ENCODE assay signal across 8 mouse cellular contexts in the genomic region with DNA sequence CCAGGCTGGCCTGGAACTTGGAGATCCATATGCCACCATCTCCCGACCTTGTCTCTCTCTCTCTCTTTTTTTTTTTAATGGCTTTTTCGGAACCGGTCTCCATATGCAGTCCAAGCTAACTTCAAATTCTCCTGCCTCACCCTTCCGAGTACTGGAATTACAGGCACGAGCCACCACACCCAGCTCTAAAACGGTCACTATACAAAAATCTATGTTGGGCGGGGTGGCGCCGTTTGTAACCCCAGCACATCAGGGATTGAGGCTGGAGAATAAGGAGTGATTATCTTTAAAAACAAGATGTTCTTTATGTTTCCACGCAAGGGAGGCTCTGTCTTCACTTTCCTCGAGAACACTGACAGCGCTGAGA. TPM values are rescaled to one million over a fixed set of nuclear protein-coding genes. Genes with fewer than 3 reads are reported as not detected.
DNase-seq lines count a peak whose midpoint lies in the region; ATAC-seq and TF ChIP-seq lines count a peak whose summit lies in the region.

No protein-coding gene starts in this region.

- H3K9me3 ChIP-seq in heart, embryonic 11.5 days (replicated peaks; ENCODE audit: control insufficient read depth, low read length): no peaks in the 10 kb centered on the region
- no peaks in the 10 kb centered on the region for H3K9me3 ChIP-seq in ES-Bruce4 (replicated peaks; ENCODE audit: control insufficient read depth, insufficient read depth, low read length, poor library complexity, severe bottlenecking)
- no peaks in the 10 kb centered on the region for H3K9me3 ChIP-seq in forebrain, postnatal 0 days (ENCODE audit: low read length)

- H3K27me3 ChIP-seq in heart, embryonic 11.5 days (ENCODE audit: control insufficient read depth, insufficient read depth, low read length): no peaks in the 10 kb centered on the region
- no peaks in the 10 kb centered on the region for H3K27me3 ChIP-seq in ES-Bruce4 (ENCODE audit: control insufficient read depth, insufficient read depth, low read length, poor library complexity, severe bottlenecking)
- H3K27me3 ChIP-seq in forebrain, postnatal 0 days (ENCODE audit: insufficient read depth, low read length): no peaks in the 10 kb centered on the region

- H3K9ac ChIP-seq in heart, embryonic 11.5 days (ENCODE audit: low read depth, low read length): peak overlapping the region; percentile 80
- peak overlapping the region; percentile 46 for H3K9ac ChIP-seq in ES-Bruce4 (ENCODE audit: low read depth, poor library complexity, severe bottlenecking)
- peak overlapping the region; percentile 80 for H3K9ac ChIP-seq in forebrain, postnatal 0 days

- H3K4me2 ChIP-seq in heart, embryonic 11.5 days: peak overlapping the region; percentile 67
- H3K4me2 ChIP-seq in forebrain, postnatal 0 days (ENCODE audit: low read depth): peak overlapping the region; percentile 60

- peak overlapping the region; percentile 76 for H3K4me3 ChIP-seq in heart, embryonic 11.5 days (ENCODE audit: low read depth, low read length)
- H3K4me3 ChIP-seq in ES-Bruce4 (ENCODE audit: low read depth, low read length): peak overlapping the region; percentile 84
- peak overlapping the region; percentile 76 for H3K4me3 ChIP-seq in forebrain, postnatal 0 days (ENCODE audit: low read depth, low read length)

- no peak for TF ChIP-seq EP300 in ES-Bruce4 (IDR thresholded peaks at IDR 0.05; ENCODE audit: insufficient read depth, low read depth, low read length)

- H3K36me3 ChIP-seq in heart, embryonic 11.5 days (ENCODE audit: control insufficient read depth, insufficient read depth, low read length): peaks cover 12% of the 10 kb centered on the region
- H3K36me3 ChIP-seq in ES-Bruce4 (ENCODE audit: control insufficient read depth, insufficient read depth, low read length, poor library complexity, severe bottlenecking): peaks cover 29% of the 10 kb centered on the region
- peaks cover 7% of the 10 kb centered on the region; the same call in 1 of the 2 replicates for H3K36me3 ChIP-seq in forebrain, postnatal 0 days (ENCODE audit: insufficient read depth)

- TF ChIP-seq CTCF in ES-Bruce4 (IDR thresholded peaks at IDR 0.05; ENCODE audit: low read depth, low read length): no peak
- TF ChIP-seq CTCF in forebrain, postnatal 0 days (IDR thresholded peaks at IDR 0.05; ENCODE audit: low read depth): no peak

- ATAC-seq in heart, embryonic 11.5 days (replicated peaks; ENCODE audit: insufficient number of reproducible peaks, low FRiP score, low TSS enrichment): no peak
- no peak; the same call in 1 of the 2 replicates for ATAC-seq in forebrain, postnatal 0 days

- peak overlapping the region; percentile 94 for H3K27ac ChIP-seq in heart, embryonic 11.5 days (ENCODE audit: low read depth, low read length)
- peak overlapping the region; percentile 59 for H3K27ac ChIP-seq in ES-Bruce4 (ENCODE audit: insufficient read depth, low read length)
- H3K27ac ChIP-seq in forebrain, postnatal 0 days (ENCODE audit: low read depth, low read length): peak overlapping the region; percentile 94

- no peak for TF ChIP-seq POLR2A in ES-Bruce4 (IDR thresholded peaks at IDR 0.05; ENCODE audit: insufficient read depth, low read length)

- peaks cover 16% of the 10 kb centered on the region for H3K4me1 ChIP-seq in heart, embryonic 11.5 days (ENCODE audit: control insufficient read depth, insufficient read depth, low read length)
- H3K4me1 ChIP-seq in ES-Bruce4 (ENCODE audit: control insufficient read depth, insufficient read depth, low read length): peaks cover 5% of the 10 kb centered on the region
- peaks cover 7% of the 10 kb centered on the region; the same call in 1 of the 2 replicates for H3K4me1 ChIP-seq in forebrain, postnatal 0 days (ENCODE audit: insufficient read depth)

- no peak for DNase-seq in heart, postnatal 25 days (ENCODE audit: low spot score)
- no peak for DNase-seq in forebrain, postnatal 0 days
- peak; percentile 22 for DNase-seq in lung, postnatal 10 days
- no peak for DNase-seq in embryo, embryonic 10.5 days (ENCODE audit: low spot score)
- no peak for DNase-seq in cerebellum, adult 9-10 months
- no peak for DNase-seq in T-cell, adult 2 months (ENCODE audit: low spot score)

- intact Hi-C loops in heart, postnatal 25 days (cut with DNase I): loop anchor here (2.0 kb wide), 1 partner anchor 18 kb away; no protein-coding TSS in a partner anchor

- 5% methylated on average over 12 of the region's 12 CpGs for WGBS in heart, embryonic 11.5 days (ENCODE audit: insufficient replicate concordance)
- 4% methylated on average over 12 of the region's 12 CpGs for WGBS in forebrain, postnatal 0 days

RNA-seq across cellular contexts. Expression of a gene that starts 0.3 kb away (rescaled TPM):
- 44.5 and 48.1 TPM in 2 replicates for polyA plus RNA-seq in heart, embryonic 11.5 days (2014; fragmentation: Nextera tagmentation; extraction: Ambion mirVana)
- total RNA-seq in heart, postnatal 25 days (2021): 1 to 10 TPM; 2.3 to 2.8 TPM
- 32.9 and 35.3 TPM in 2 replicates for polyA plus RNA-seq in ES-Bruce4 (2011; ENCODE audit: insufficient read depth, insufficient read length, low read depth, missing spikeins)
- total RNA-seq in forebrain, postnatal 0 days (2014; rRNA removed): 6.1 and 9.7 TPM in 2 replicates
- 13.1 and 15.6 TPM in 2 replicates for polyA plus RNA-seq in forebrain, postnatal 0 days (2015; fragmentation: Nextera tagmentation; extraction: Ambion mirVana)

RNA-seq across cellular contexts. Expression of a gene that starts 4.6 kb away (rescaled TPM):
- 21.3 and 25.0 TPM in 2 replicates for polyA plus RNA-seq in heart, embryonic 11.5 days (2014; fragmentation: Nextera tagmentation; extraction: Ambion mirVana)
- total RNA-seq in heart, postnatal 25 days (2021): 10 to 100 TPM; 11.9 to 16.6 TPM
- polyA plus RNA-seq in ES-Bruce4 (2011; ENCODE audit: insufficient read depth, insufficient read length, low read depth, missing spikeins): 18.6 and 20.1 TPM in 2 replicates
- total RNA-seq in forebrain, postnatal 0 days (2014; rRNA removed): 29.5 and 38.9 TPM in 2 replicates
- 22.3 and 23.3 TPM in 2 replicates for polyA plus RNA-seq in forebrain, postnatal 0 days (2015; fragmentation: Nextera tagmentation; extraction: Ambion mirVana)

RNA-seq across cellular contexts. Expression of a gene that starts 18.8 kb away (rescaled TPM):
- 23.8 and 25.9 TPM in 2 replicates for polyA plus RNA-seq in heart, embryonic 11.5 days (2014; fragmentation: Nextera tagmentation; extraction: Ambion mirVana)
- 10 to 100 TPM; 19.2 to 20.1 TPM for total RNA-seq in heart, postnatal 25 days (2021)
- polyA plus RNA-seq in ES-Bruce4 (2011; ENCODE audit: insufficient read depth, insufficient read length, low read depth, missing spikeins): 533 and 573 TPM in 2 replicates
- 33.0 and 33.2 TPM in 2 replicates for total RNA-seq in forebrain, postnatal 0 days (2014; rRNA removed)
- polyA plus RNA-seq in forebrain, postnatal 0 days (2015; fragmentation: Nextera tagmentation; extraction: Ambion mirVana): 21.8 and 22.1 TPM in 2 replicates

RNA-seq across cellular contexts. Expression of a gene that starts 19.5 kb away (rescaled TPM):
- 19.0 and 19.5 TPM in 2 replicates for polyA plus RNA-seq in heart, embryonic 11.5 days (2014; fragmentation: Nextera tagmentation; extraction: Ambion mirVana)
- total RNA-seq in heart, postnatal 25 days (2021): 10 to 100 TPM; 11.8 to 14.6 TPM
- 131 and 147 TPM in 2 replicates for polyA plus RNA-seq in ES-Bruce4 (2011; ENCODE audit: insufficient read depth, insufficient read length, low read depth, missing spikeins)
- 15.3 and 20.4 TPM in 2 replicates for total RNA-seq in forebrain, postnatal 0 days (2014; rRNA removed)
- 3.0 and 4.4 TPM in 2 replicates for polyA plus RNA-seq in forebrain, postnatal 0 days (2015; fragmentation: Nextera tagmentation; extraction: Ambion mirVana)

RNA-seq across cellular contexts. Expression of a gene that starts 22.7 kb away (rescaled TPM):
- 855 and 931 TPM in 2 replicates for polyA plus RNA-seq in heart, embryonic 11.5 days (2014; fragmentation: Nextera tagmentation; extraction: Ambion mirVana)
- total RNA-seq in heart, postnatal 25 days (2021): 100 to 1,000 TPM; 102 to 103 TPM
- 1,430 and 1,461 TPM in 2 replicates for polyA plus RNA-seq in ES-Bruce4 (2011; ENCODE audit: insufficient read depth, insufficient read length, low read depth, missing spikeins)
- 3,707 and 3,724 TPM in 2 replicates for total RNA-seq in forebrain, postnatal 0 days (2014; rRNA removed)
- polyA plus RNA-seq in forebrain, postnatal 0 days (2015; fragmentation: Nextera tagmentation; extraction: Ambion mirVana): 2,151 and 2,226 TPM in 2 replicates

Comparison
In these comparisons a context has a peak if more than half of its experiments do, and no peak if none do; other contexts are left out.
1. RNA of a gene that starts 18.8 kb away (polyA plus RNA-seq): 533 to 573 TPM in ES-Bruce4; 23.8 to 25.9 TPM in heart, embryonic 11.5 days and 21.8 to 22.1 TPM in forebrain, postnatal 0 days; every median in the first group is over 10 times any median in the second.
2. Peak in every context shown above with its lines, with median percentiles within 50 percentile points of each other: H3K27ac ChIP-seq, H3K4me3 ChIP-seq and H3K9ac ChIP-seq.